Mouse (Mus musculus) urinary bladder, postnatal 25 days (tissue): ENCODE measurements around the gene Arid1b.

Source experiments
- DNase-seq: peaks from one replicate; pipeline ENCODE4 v3.0.0; 2022; ENCODE audit warnings: low spot score

The Arid1b gene

GRCm38 (mm10) chr17:5112116-5112515, 118.0 kb downstream of the Arid1b start:
- DNase-seq: no peak

GRCm38 (mm10) chr17:5115952-5116351, 121.8 kb downstream of the Arid1b start:
- DNase-seq: no peak

- DNase-seq: no peak
Measured at GRCm38 (mm10) chr17:5116990-5117389, 122.9 kb downstream of the Arid1b start.

GRCm38 (mm10) chr17:5118171-5118570, 124.0 kb downstream of the Arid1b start:
- DNase-seq: no peak

- no peak for DNase-seq
Measured at GRCm38 (mm10) chr17:5124643-5125042, 130.5 kb downstream of the Arid1b start.

GRCm38 (mm10) chr17:5125084-5125855, 131.1 kb downstream of the Arid1b start:
- DNase-seq: no peak

- DNase-seq: no peak
Measured at GRCm38 (mm10) chr17:5125856-5126806, 132.0 kb downstream of the Arid1b start.

GRCm38 (mm10) chr17:5129606-5130005, 135.5 kb downstream of the Arid1b start:
- DNase-seq: no peak

GRCm38 (mm10) chr17:5130116-5130515, 136.0 kb downstream of the Arid1b start:
- no peak for DNase-seq

GRCm38 (mm10) chr17:5131706-5132105, 137.6 kb downstream of the Arid1b start:
- DNase-seq: no peak

GRCm38 (mm10) chr17:5132296-5132986, 138.3 kb downstream of the Arid1b start:
- DNase-seq: peak; percentile 21

- DNase-seq: no peak
Measured at GRCm38 (mm10) chr17:5132987-5133355, 138.8 kb downstream of the Arid1b start.

- no peak for DNase-seq
Measured at GRCm38 (mm10) chr17:5133831-5134230, 139.7 kb downstream of the Arid1b start.

GRCm38 (mm10) chr17:5134271-5134670, 140.1 kb downstream of the Arid1b start:
- DNase-seq: no peak

- no peak for DNase-seq
Measured at GRCm38 (mm10) chr17:5137936-5138335, 143.8 kb downstream of the Arid1b start.

- peak; percentile 40 for DNase-seq
Measured at GRCm38 (mm10) chr17:5138641-5139205, 144.6 kb downstream of the Arid1b start.

GRCm38 (mm10) chr17:5139553-5139952, 145.4 kb downstream of the Arid1b start:
- no peak for DNase-seq

- DNase-seq: no peak
Measured at GRCm38 (mm10) chr17:5143735-5144439, 149.8 kb downstream of the Arid1b start.

GRCm38 (mm10) chr17:5150660-5151063, 156.5 kb downstream of the Arid1b start:
- no peak for DNase-seq

GRCm38 (mm10) chr17:5151852-5152251, 157.7 kb downstream of the Arid1b start:
- DNase-seq: no peak

- no peak for DNase-seq
Measured at GRCm38 (mm10) chr17:5153461-5153860, 159.3 kb downstream of the Arid1b start.
